Mouse (Mus musculus) lung, postnatal 0 days (tissue): ENCODE data around the gene Ppp2r2c. TPM values are rescaled to one million over a fixed set of nuclear protein-coding genes. Genes with fewer than 3 reads are reported as not detected.

ENCODE experiments used
- ATAC-seq: fragments of 200-750 bp; cut with Nextera tagmentation; 2 replicates; pipeline ENCODE4 v1.8.0; 2017; ENCODE audit warnings: moderate library complexity
- DNase-seq: peaks from one replicate; pipeline ENCODE4 v3.0.0-alpha.2; 2016; ENCODE audit warnings: low spot score
- H3K27ac ChIP-seq: fragments of 300-500 bp; sonication (generic); 2 replicates; pipeline ENCODE4 v1.5.1; 2014; ENCODE audit warnings: antibody characterized with exemption, mild to moderate bottlenecking, low read length, mixed read lengths
- H3K27me3 ChIP-seq: fragments of 300-500 bp; sonication (generic); replicated peaks from 2 replicates; pipeline ENCODE4 v1.6.1; 2014; ENCODE audit warnings: low read length, mixed read lengths; ENCODE audit not compliant: insufficient read depth
- H3K36me3 ChIP-seq: fragments of 300-500 bp; sonication (generic); 2 replicates; pipeline ENCODE4 v1.6.1; 2014; ENCODE audit warnings: low read length, mixed read lengths; ENCODE audit not compliant: insufficient read depth
- H3K4me1 ChIP-seq: fragments of 300-500 bp; sonication (generic); 2 replicates; pipeline ENCODE4 v1.6.1; 2014; ENCODE audit warnings: antibody characterized with exemption, low read depth, low read length, mixed read lengths; ENCODE audit not compliant: insufficient read depth
- H3K4me2 ChIP-seq: fragments of 300-500 bp; sonication (generic); replicated peaks from 2 replicates; pipeline ENCODE4 v1.6.1; 2014; ENCODE audit warnings: low read depth, mild to moderate bottlenecking, low read length, moderate library complexity, mixed read lengths
- H3K4me3 ChIP-seq: fragments of 300-500 bp; sonication (generic); 2 replicates; pipeline ENCODE4 v1.5.1; 2014; ENCODE audit warnings: low read depth, low read length
- H3K9ac ChIP-seq: fragments of 300-500 bp; sonication (generic); replicated peaks from 2 replicates; pipeline ENCODE4 v1.6.1; 2014; ENCODE audit warnings: low read depth, mild to moderate bottlenecking
- H3K9me3 ChIP-seq: fragments of 300-500 bp; sonication (generic); 2 replicates; pipeline ENCODE4 v1.6.1; 2016; ENCODE audit warnings: low read length, mixed read lengths
- CTCF ChIP-seq: IDR thresholded peaks from 2 replicates; pipeline ENCODE4 v1.5.1; 2016; ENCODE audit warnings: antibody characterized with exemption, mild to moderate bottlenecking
- EP300 ChIP-seq: IDR thresholded peaks from 2 replicates; pipeline ENCODE4 v1.6.1; 2016; ENCODE audit warnings: antibody characterized with exemption, mild to moderate bottlenecking, control low read depth
- WGBS: fragments of 180-500 bp; shearing (Covaris S2); extraction: QIAGEN DNeasy Blood & Tissue Kit; methylation state at CpG from one replicate; pipeline ENCODE4 v1.1.7; 2014; 5-methylcytosine and 5-hydroxymethylcytosine counted together
- polyA plus RNA-seq: library from polyadenylated mRNA; unstranded; fragments of >200 nt; fragmentation: Nextera tagmentation; extraction: Ambion mirVana; gene quantifications from 2 replicates; pipeline ENCODE4 v1.2.1, GENCODE M21; 2015

Ppp2r2c gene
- polyA plus RNA-seq, 1 experiment from 2014 or later = not detected

DNA sequence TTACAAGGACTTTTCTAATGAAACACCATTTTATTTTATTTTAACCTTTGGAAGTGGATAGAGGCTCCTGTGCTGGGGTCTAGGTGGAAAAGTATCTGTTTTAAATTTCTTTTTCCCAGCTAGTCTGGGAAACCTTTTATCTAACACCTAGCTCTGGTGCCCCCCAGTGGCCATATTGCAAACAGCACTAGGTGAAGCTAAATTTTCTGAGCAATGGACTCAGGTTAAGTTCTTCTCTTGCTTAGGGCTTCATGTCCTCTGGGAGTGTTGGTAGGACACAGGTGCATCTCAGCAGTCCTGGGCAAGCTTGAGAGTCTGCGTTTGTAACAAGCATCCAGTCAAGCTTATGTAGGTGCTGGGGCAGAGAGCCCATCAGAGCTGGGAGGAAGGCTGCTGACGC, 133.7 kb downstream of the Ppp2r2c start:
- H3K9ac ChIP-seq = no peak overlapping the region
- WGBS = 54% methylated on average over 2 of the region's 2 CpGs

More for the DNA sequence above, 133.7 kb downstream of the Ppp2r2c start:
- no peaks in the 10 kb centered on the region for H3K27me3 ChIP-seq
- no peaks in the 10 kb centered on the region for H3K4me1 ChIP-seq
- no peak overlapping the region for H3K4me3 ChIP-seq
- peak; percentile 53 for DNase-seq
- no peak overlapping the region for H3K27ac ChIP-seq
- no peak for ATAC-seq
- H3K4me2 ChIP-seq = no peak overlapping the region
- no peaks in the 10 kb centered on the region for H3K9me3 ChIP-seq
- no peaks in the 10 kb centered on the region for H3K36me3 ChIP-seq
- TF ChIP-seq CTCF = peak; percentile 83
- TF ChIP-seq EP300 = no peak

Other genes starting within 250 kb of the Ppp2r2c start
- 13.1 and 14.6 TPM in 2 replicates for gene D5Ertd579e, start 172.5 kb upstream of the Ppp2r2c start, polyA plus RNA-seq
- gene Bloc1s4, start 119.9 kb upstream of the Ppp2r2c start, polyA plus RNA-seq = 26.8 and 28.3 TPM in 2 replicates
- gene Mrfap1, start 71.7 kb upstream of the Ppp2r2c start, polyA plus RNA-seq = 281 and 298 TPM in 2 replicates
- gene Man2b2, start 37.9 kb upstream of the Ppp2r2c start, polyA plus RNA-seq = 14.8 and 15.7 TPM in 2 replicates
- 6.5 and 7.2 TPM in 2 replicates for gene Wfs1, start 120.7 kb downstream of the Ppp2r2c start, polyA plus RNA-seq
- gene Gm1043, start 216.9 kb downstream of the Ppp2r2c start, polyA plus RNA-seq = not detected in 2 replicates